Mouse (Mus musculus): ENCODE data around the gene Cln5.

Gene Cln5

GRCm38 (mm10) chr14:103079209-103079977 lies 9.4 kb downstream of the Cln5 start:
- no peak for DNase-seq

GRCm38 (mm10) chr14:103085840-103086533 lies 16.0 kb downstream of the Cln5 start:
- no peak for DNase-seq

GRCm38 (mm10) chr14:103086671-103087324 lies 16.8 kb downstream of the Cln5 start:
- no peak for DNase-seq

GRCm38 (mm10) chr14:103087846-103088245 lies 17.8 kb downstream of the Cln5 start:
- DNase-seq, result no peak

- peak; percentile 53 for DNase-seq
Measured at GRCm38 (mm10) chr14:103088624-103089023, 18.6 kb downstream of the Cln5 start.

DNA sequence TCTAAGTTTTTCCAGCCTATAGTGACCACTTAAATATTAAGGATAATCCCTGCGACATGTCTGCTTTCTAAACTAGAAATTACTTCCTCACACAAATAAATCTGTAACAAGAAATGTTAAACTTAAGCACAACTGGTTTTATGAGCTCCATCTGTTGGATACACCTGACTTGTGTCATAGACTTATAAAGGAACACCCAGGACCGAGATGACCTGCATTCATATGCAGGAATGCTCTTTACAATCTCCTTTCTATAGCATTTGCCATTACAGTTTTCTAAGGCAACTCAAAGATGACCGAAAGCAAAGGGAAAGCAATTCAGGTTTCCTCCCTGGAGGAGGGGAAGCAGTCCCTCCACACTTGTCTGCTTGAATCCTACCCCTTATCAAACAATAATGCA lies 23.2 kb downstream of the Cln5 start:
- DNase-seq, result no peak

- no peak for DNase-seq
Measured at GRCm38 (mm10) chr14:103093670-103094069, 23.7 kb downstream of the Cln5 start.

GRCm38 (mm10) chr14:103095036-103095435 lies 25.0 kb downstream of the Cln5 start:
- no peak for DNase-seq

DNA sequence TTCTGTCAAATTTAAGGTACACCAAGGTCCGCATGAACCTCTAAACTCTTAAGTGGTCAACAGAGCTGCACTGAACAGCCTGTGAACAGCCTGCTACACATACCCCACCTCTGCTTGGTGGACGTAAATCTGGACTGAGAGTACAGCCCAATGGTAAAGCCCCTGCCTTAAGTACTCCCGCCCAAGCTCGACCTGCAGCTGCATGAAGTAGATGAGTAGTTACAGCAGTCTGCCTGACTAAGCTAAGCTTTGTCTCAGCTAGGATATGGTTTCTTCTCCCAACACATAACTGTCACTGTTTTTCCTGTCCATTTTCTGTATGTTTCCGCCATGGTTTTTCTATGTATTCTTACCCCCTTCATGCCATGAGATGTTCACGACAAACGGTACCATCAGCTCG lies 25.8 kb downstream of the Cln5 start:
- no peak for DNase-seq

GRCm38 (mm10) chr14:103096621-103097020 lies 26.6 kb downstream of the Cln5 start:
- no peak for DNase-seq

GRCm38 (mm10) chr14:103098213-103098586 lies 28.2 kb downstream of the Cln5 start:
- no peak for DNase-seq

DNA sequence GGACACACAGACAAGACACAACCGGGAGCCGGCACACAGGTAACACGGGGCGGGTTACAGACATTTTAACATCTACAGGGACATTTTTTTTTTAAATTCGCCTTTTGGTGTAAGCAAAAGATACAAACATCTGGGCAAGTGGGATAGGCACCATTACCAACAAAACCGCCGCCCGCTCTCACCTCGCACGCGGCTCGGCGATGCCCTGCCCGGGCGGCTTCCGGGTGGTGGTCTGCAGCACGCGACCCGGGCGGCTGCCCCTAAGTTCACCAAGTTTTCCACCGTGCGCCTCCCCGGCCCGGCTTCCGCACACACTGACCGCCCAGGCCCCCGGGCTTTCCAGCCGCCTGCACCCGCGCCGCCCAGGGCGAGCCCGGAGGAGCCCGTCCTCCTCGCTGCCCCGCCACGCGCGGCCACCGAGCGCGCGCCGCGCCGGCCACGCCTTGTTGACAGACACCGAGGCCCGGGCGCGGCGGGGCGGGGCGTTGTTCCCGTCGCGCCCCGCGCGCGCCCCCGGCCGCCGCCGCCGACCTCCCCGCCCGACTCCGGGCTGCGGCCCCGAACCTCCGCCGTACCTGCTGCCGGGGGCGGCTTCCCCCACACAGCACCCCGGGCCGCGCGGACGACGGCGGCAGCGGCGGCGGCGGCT lies 28.7 kb downstream of the Cln5 start:
- peak; percentile 94 for DNase-seq

- DNase-seq, result peak; percentile 88
Measured at GRCm38 (mm10) chr14:103099238-103099933, 29.4 kb downstream of the Cln5 start, which contains the start of gene Fbxl3. TSS of gene Fbxl3 (minus strand) at chr14:103099566.

GRCm38 (mm10) chr14:103100296-103100695 lies 30.3 kb downstream of the Cln5 start:
- DNase-seq, result no peak

DNA sequence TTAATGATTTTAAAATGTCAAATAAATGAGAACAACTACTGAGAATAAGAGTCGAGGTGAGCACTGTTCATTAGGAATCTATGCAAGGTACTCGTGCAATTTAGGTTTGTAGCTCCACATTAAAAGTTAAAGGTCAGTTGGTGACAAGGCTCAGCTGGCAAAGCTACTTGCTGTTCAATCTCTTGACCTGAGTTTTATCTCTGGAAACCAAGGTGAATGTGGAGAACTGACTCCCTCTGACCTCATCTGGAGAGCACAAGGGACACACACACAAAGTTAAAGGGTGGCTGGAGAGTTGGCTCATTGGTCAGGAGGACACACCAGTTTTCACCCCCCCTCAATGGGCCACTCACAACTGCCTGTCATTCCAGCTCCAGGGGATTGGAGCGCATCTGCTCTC lies 31.2 kb downstream of the Cln5 start:
- DNase-seq, result no peak

GRCm38 (mm10) chr14:103102246-103102645 lies 32.2 kb downstream of the Cln5 start:
- DNase-seq, result no peak

GRCm38 (mm10) chr14:103102731-103103335 lies 32.8 kb downstream of the Cln5 start:
- no peak for DNase-seq

DNA sequence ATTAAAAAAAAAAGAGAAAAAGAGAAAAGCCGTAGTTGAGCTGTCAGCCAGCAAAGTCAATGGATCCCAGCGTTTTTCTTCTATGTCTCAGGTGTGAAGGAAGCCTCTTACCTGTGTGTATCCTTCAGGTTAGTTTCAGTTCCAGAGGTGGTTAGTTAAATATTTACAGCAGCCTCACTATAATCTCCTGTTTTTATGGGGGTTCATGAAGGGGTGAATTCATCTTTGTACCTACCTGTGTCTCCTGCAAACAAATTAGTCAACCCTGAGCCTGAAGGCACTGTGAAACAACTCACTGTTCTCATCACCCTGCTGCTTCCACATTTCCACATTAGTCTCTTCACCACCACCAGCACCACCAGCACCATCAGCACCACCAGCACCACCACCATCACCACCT lies 36.3 kb downstream of the Cln5 start:
- DNase-seq, result no peak

- DNase-seq, result no peak
Measured at GRCm38 (mm10) chr14:103109971-103110370, 40.0 kb downstream of the Cln5 start.

DNA sequence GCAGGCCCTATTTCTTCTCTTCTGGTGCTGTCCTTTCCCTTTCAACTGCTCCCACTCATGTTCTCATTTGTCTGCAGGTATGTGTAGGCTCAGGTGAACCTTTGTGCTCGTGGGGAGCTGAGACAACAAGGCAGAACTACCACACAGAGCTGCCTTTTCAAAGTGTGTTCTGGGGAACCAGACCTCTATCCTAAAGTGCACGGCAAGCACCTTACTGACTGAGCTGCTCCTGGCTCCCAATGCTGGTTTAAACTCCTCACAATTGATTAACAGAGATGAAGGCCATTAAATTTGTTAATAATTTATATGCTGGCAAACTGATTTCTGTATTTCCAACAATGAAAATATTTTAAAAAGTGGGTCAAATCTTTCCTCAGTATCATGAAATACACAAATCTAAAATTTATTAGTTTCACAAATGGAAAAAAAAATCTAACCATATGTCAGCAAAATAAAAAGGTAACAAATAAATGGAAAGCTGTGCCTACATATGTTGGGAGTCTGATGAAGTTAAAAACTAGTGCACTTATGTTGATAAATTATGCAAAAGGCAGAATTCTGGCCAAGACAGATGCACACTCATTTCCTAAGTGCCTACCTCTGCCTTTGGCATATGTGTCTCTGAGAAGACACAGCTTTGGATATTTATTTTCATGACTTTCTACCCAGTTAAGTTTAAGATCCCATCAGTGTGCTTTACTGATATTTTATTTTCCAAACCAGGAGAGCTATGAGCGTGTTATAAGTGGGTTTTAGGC lies 42.8 kb downstream of the Cln5 start:
- DNase-seq, result no peak

DNA sequence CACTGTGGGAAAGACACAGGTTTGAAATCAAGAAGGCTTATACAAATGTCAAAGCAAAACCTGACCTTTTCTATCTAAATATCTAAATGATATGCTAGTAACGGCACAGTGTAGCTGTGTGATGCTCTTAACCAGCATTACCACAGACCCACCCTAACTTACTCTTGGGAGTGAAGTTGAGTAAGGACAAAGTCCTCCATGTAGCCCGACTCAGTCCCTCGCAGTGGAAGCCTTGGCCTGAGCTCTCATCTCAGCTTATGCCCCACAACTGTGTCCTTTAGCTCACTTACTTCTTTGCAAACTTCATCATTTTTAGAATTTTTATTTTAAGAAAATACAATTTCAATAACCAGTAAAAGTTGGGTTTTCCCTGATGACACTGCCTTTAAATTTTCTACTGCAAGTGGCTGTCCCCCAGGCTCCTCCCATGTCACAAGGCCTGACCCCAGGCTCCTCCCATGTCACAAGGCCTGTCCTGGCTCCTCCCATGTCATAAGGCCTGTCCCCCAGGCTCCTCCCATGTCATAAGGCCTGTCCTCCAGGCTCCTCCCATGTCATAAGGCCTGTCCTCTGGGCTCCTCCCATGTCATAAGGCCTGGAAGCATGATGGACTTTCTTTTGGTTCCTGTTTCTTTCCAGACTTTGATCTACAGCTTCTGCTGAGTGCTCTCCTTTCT lies 45.1 kb downstream of the Cln5 start:
- no peak for DNase-seq

All from thymus, postnatal 4 days (tissue).